Mouse (Mus musculus) cerebellum, postnatal 4 days (tissue): ENCODE results near the gene Chrm3.

ENCODE experiments used
- DNase-seq, 2 experiments: peaks; one replicate each; pipeline ENCODE4 v3.0.0; 2022; ENCODE audit warnings: low spot score in 2 of 2, mixed read lengths in 1 of 2

Gene Chrm3

DNA sequence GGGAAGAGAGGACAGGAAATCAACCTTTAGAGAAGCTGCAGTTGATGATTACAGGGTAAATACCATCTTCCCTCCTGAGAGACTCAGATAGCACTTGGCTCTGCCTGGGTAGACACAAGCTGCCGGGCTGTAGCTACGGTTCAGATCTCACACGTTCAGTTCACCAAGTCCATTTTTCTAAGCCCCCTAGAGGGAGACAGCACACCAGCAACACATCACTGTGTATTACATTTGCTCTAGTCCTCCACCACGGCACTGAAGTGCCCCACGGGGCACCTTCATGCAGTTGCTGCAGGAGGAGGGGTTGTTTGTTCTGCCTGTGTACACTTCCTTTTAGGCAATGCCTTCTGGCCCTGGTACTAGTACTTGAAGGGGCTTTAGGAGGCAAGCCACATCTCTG, 289.5 kb downstream of the Chrm3 start:
- DNase-seq, result peak in 1 of 2 experiments; percentile 21

DNA sequence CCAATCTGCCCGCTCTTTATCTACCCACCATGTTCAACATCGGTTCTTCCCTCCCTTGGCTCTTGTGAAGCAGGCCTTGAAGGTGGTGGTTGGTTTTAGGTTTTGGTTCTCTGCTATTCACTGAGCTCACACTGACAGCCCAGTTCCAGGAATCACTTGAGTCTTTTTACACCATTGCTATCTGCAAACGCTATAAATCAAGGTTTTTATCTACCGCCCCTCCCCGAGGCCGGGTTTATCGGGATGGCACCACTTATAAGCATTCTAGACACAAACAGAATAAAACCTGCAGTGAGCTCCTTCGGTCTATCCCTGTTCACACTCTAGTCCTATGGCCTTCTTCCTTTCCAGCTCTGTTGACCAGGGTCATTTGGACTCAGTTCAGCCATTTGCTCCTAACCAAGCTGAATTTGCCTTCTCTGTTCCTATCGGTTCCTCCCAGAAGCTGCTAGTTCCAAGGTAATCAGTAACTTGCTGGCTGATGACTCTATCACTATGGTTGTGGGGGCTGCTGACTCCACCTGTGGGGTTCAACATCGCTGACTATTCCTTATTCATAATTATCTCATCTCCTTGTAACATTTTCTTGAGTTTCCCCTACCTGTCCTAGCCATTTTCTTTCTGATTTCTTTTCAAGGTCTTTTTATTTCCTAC, 291.6 kb downstream of the Chrm3 start:
- no peak for DNase-seq

DNA sequence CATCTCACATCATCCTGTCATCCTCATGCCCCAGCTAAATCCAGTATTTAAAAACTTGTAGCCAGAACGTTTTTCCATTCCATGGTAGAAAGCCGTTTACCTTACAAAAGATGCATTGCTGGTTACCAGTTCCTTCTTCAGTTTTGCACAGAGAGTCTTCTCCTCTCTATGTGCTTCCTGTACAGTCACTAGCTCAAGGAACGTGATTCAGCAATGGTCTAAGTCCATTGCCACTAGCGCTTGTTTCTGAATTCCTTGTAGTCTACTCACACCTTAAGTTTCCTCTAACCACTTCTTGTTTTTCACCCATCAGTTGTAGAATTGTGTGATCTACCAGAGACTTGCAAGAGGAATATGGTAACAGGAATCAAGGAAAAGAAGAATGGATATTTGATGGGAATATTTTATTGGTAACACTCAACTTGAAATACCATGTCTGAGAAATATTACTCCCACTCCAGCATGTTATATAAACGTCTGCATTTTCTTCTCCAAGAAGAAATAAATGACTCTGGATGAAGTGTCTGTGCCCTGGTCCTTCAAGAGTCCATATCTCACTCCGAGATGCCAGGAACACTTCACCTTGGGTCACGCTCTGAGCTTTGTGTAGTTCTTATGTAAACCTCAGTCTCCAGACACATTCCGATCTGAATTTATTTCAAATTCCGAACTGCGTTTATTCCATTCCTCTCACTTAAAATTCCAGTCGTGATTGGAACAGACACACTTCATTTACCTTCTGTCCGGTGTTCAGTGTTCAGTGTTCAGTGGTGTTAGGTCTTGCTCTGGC, 293.6 kb downstream of the Chrm3 start:
- DNase-seq, result no peak

DNA sequence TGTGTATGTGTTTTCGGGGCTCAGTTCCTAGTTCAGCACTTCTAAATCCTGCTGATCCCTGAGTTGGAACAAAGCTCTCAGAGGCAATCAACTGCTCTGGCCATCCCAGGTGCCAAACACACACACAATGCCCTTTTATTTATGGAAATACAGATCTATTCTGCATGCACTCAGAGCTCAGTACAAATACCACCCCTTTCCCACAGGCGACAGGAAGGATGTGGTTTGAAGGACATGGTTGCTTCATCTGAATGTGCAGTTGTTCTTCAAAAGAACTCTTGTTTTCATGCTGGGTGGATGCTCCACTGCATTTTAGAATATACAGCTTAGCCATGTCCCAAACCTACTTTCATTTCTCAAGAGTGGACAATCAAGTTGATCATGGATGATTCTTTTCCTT, 294.9 kb downstream of the Chrm3 start:
- no peak for DNase-seq

DNA sequence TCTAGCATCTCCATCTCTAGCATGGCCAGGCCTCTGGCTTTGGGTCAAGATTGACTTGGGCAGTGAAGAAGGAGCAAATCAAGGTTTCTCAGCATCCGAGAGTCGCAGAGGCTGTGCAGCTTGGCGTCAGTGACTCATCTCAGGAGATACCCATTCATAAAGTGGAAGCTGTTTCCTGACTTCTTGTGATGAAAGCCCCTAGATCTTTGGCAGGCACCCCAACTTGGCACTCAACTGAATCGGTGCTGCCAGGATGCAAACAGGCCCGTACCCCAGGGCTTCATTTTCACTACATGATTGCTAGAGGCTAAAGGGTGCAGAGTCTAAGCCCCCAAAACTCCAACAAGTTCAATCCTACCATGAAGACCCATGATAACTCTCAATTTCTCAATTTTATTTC, 298.0 kb downstream of the Chrm3 start:
- peak in 1 of 2 experiments; percentile 17 for DNase-seq

DNA sequence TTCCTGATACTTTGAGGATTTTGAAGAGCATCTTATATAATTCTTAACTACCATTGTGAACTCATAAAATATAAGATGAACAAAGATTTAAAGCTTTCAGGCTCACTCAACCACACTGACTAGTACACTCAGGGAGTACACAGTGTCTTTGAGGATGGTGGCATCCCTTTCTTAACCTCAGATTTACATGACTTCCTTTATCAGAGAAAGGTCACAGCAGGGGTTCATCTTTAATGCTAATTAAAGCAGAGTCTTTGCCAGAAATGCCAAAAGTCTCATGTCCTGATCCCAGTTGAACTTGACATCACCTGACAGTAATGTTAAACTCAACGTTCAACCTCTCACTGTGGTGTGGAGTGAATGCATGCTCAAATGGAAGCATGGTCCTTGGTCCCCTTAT, 301.7 kb downstream of the Chrm3 start:
- no peak for DNase-seq

DNA sequence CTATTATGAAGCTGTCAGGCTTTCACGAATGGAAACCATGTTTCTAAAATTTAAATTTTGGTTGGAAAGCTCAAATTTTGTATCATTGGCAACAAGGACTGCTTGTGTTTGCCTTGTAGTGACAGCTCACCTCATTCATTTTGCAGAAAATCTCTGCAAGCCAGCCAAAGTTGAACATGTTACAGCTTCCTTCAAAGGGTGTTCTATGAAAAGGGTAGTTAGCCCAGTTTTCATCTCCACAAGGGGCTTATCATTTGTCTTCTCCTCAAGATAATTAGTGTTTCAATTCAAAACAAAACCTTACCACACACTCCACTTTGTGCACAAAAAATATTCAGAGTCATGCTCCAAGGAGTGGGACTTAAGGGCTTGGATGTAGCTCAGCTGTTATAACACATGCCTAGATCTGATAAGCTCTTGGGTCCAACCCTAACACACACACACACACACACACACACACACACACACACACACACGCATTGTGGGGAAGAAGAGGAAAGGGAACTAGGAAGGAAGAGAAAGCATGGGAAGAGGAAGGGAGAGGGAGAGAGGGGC, 302.9 kb downstream of the Chrm3 start:
- DNase-seq, result no peak

DNA sequence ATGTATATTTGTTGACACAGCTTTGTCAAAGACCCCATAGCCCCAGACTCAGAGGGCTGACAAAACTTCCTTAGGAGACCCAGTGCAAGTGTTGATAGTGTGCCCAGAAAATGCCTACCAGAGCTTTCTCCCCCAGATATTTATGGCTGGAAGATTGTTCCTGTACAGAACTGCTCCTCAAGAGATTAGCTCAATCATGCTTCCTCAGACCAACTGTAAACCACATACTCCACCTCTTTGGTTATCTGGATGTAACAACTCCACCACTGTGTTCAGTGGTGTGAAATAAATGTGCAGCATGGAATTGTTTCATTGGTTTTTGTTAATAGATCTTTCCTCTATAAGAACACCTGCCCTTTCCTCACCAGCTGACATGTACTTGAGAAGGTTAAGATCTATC, 306.6 kb downstream of the Chrm3 start:
- DNase-seq, result no peak

DNA sequence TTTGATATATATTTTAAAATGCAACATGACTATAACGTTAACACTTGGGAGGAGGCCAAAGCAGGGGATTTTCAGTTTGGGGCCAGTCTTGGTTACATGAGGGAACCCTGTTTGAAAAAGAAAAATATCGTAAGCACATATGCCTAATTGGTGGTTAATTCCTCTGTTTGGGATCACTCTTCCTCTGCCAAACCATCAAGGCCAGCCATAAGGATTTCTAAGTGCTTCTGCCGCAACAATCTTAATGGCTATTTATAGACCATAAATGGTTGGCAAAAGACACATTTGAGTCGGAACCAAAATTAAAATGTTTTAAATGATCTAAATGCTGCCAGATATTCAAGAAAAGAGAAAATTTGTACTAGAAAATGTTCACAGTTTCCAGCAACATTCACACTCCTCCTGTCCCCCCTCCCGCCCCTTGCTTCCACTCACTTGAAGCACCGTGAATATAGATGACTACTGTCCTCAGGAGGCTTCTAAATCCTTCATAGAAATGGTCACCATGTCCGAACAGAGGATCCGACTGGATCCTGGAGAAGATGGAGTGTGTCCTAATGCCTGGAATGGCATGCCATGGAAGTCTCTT, 307.3 kb downstream of the Chrm3 start:
- DNase-seq, result no peak

DNA sequence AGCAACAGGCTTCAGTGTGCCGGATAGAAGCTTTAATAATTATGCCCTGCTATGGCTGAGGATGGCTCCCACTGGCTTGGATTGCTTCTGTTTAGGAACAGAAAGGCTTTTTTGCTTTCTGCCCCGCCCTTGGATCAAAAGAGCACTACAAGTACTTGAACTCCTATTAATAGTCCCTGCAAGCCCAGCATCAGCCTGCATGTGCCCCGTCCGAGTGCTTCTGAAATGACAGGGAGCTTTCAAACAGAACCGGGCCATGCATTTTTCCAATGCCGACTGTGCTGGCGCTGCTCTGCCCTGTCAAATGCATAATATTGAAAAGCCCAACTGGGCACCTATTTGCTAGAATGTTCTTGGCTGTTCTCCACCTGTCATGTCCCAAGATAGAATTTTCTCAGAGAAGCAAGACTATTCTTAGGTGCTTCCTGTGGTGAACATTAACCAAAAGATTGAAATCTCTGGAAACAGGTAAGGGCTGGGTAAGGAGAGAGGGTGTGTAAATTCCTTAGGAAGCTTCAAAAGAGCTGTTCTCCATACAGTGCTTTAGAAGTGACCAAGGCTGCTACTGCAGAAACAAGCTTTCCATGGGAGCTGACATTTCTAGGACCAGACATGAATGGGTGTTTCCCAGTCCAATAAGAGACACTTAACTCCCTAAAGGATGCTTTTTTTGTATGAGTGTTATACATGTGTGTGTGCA, 314.8 kb downstream of the Chrm3 start:
- no peak for DNase-seq

DNA sequence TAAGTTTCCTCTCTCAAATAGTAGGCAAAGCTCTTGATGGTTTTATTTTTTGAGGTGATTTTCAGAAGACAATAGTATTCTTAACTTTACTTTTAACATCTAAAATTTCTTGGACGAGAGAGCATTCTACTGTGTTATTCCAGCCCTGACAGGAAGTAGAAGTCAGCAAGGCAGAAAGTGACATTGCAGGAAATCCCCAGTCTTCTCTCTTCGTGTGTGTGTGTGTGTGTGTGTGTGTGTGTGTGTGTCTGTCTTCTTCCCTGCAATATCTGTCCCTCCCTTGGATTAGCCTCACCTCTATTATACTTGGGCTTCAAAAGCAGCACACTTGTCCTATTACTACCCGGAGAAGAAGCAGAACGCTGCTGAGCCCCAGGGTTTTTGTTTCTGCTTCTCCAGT, 316.6 kb downstream of the Chrm3 start:
- DNase-seq, result no peak

DNA sequence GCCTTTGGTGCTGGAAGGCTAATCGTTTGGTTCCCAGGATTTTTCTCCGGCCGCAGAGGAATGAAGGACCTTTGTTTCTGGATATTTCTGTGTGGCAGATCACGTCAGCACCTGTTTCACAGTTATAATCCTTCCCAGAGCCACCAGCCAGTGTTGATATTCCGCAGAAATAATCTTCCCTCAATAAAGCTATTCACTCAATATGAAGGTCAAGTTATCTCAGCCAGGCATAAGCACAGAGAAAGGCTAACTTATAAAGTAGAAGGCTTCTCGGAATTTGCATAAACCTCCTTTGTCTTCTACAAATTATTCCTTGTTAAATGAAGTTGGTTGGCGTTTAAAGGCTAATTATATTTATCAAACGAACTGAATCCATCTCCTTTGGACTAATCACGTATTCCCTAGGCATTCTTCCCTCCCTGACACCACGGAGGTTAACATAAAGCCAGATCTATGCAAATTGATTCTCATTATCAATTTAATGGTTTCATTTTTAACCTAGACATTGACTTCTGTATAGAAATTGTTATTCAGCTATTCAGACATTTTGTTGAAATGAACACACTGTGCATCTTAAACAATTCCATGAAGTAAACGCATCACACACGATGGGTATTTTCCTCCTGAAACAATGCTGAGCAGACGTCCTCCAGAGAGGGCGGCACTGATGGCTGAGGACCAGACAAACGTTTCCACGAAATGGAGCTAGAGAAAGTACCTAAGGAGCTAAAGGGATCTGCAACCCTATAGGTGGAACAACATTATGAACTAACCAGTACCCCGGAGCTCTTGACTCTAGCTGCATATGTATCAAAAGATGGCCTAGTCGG, 326.9 kb downstream of the Chrm3 start:
- no peak for DNase-seq

DNA sequence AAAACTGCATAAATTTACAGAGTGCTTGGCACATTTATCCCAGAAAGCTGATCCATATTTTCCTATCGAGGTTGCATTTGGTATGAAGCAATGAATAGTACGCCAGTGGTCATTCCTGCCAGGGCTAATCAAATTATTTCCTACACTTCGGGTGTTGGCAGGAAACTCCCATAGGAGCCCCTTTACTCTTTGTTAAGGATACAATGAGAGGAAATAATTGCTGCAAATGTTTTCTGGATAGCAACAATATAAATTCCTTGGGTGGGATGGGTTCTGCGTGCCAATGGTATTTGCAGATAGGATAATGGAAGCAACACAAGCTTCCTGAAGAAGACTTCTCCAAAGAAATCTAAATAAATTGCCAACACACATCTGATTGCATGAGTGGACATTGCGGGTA, 329.1 kb downstream of the Chrm3 start:
- DNase-seq, result no peak

DNA sequence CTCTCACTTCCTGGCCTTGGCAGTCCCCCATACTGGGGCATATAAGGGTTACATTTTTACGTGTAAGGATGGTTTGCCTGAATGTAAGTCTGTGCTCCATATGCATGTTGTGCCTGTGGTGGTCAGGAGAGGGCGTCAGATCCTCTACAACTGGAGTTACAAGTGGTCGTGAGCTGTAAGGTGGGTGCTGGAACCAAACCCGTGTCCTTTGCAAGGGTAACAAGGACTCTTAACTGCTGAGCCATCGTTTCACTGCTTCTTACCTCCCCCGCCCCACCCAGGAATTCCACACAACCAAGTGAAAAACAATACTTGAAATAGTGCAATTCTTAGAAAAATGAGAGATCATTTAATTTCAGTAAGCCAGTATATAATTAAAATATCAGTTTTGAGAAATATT, 330.7 kb downstream of the Chrm3 start:
- DNase-seq, result no peak

DNA sequence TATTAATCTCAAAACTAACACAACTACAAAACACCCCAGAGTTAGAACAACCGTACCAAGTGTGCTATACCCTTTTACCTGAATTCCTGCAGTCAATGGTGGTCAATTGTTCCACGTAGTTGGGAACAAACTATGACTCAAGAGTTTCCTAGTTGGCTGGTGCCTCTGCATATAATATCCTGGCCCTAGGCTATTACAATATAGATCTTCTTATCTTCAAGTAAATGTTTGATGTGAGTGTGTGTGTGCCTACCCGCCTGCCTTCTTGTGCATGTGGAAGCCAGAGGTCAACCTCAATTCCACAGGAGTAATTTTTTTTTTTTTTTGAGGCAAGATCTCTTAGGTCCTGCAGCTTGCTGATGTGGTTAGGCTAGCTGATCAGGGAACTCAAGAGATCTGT, 335.5 kb downstream of the Chrm3 start:
- no peak for DNase-seq

DNA sequence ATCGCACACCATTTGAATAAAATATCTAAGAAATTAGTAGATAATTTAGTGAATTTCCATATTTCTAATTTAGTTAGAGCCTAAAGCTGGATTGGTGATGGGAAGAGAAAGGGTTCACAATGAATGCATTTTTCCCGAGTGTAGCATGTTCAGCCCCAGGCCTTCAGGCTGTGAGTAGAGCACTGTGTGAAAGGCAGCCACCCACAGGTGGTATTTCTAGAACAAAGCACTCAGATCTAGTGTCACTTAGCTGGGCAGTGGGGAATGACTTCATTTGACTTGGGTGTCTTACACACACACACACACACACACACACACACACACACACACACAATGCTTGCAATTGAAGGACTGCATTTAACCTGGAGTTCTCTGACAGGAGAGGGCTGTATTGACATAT, 337.5 kb downstream of the Chrm3 start:
- no peak for DNase-seq

DNA sequence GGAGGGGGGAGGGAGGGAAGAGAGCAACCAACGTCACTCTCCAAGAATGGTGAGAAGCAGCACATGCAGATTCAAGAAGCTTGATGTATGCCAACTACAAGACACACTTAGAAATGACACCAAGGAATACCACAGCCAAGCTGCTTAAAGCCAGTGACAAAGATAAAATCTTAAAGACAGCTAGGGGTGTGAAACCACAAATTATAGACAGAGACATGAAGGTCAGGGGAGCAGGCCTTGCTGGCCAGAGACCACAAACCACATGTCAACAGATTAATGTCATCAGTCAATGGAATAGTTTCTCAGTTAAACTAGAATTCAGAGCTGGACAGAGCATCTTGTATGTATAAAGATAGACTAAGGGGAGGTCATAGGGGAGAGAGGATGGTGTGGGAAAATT, 341.4 kb downstream of the Chrm3 start:
- no peak for DNase-seq

DNA sequence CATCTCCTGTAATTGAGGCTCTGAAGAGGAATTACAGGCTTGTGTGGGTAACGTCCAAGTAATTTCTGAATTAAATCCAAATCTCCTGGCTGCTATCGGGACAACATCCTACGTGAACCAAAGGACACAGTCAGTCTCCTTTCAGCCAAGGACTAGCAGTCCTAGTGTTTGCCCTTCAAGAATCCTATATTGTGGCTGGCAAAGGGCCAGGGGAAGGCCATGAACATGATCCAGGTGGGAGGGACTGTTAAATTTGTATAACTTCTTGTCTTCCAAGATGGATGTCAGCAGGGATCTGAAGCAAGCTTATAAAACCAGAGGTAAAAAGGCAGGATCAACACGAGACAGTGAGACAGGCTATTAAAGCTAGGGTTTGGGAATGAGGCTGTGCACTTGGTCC, 357.7 kb downstream of the Chrm3 start:
- no peak for DNase-seq

DNA sequence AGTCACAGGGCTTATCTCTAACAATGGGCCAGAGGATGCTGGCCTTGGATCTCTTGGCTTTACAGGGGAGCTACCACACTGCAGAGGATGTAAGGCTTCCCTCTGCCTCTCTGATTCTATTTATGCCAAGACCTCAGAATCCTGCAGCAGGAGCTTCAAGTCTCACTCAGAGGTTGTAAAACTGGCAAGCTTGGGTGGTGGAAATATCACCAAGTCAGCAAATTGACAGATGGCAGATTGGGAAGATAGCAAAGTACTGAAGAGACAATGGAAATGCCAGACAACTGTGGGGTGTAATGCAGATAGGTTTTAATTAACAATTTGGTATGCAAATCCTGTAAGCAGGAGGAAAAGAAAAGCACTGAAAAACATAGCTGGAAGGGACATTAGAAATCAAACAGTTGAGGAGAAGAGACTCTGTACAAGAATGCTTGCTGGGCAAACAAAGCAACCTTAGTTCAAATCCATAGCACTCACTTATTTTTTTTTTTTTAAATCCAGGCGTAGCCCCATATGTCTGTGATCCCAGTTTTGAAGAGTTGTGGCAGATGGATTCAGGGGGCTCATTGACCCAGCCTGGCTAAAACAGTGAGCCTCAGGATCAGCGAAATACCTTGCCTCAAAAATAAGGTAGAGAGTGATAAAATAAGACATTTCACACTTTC, 362.9 kb downstream of the Chrm3 start:
- no peak for DNase-seq

DNA sequence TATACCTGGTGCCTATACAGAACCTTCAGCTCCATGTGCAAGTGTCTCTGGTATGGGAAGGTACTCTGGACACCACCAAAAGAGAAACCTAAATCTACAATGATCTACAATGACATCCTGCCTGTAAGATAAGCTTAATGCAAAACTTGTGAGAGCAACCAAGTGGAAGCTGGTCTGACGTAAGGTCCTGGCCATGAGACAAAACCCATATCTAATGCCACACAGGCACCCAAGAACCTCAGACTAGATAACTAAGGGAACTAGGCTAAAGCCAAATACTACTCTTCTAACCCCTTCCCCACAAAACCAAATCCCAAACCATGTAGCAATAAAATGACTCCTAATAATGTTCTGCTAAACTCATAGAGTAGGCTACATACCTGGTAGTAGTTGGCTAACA, 364.8 kb downstream of the Chrm3 start:
- no peak for DNase-seq

DNA sequence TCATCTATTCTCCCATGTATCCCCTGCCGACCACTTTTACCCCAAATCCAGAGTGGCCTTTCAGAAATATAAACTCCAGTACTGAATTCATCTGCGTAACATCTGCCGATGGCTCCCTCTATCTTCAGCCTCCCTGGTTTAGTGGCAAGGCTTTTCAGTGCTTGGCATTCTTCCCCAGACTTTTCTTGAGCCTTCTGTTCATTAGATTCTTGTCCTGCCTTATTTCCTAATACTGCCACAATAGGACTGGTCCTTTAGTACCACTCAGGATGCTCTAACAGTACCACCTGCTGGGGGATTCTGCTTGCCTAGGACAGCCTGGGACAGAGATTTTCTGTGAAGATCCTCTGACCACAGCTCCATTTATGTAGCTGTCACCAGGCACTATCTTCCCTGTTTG, 367.1 kb downstream of the Chrm3 start:
- no peak for DNase-seq
